Mouse (Mus musculus) kidney, embryonic 15.5 days (tissue): ENCODE data around the gene Rab3gap1. TPM values are rescaled to one million over a fixed set of nuclear protein-coding genes. Genes with fewer than 3 reads are reported as not detected.
A peak's percentile ranks its signal among the peaks of the same experiment; 100 is the strongest.

Source experiments
- ATAC-seq: fragments of 200-750 bp; cut with Nextera tagmentation; replicated peaks from 2 replicates; pipeline ENCODE4 v1.8.0; 2017; ENCODE audit warnings: moderate TSS enrichment; ENCODE audit not compliant: low FRiP score
- H3K27ac ChIP-seq: fragments of 300-500 bp; sonication (generic); 2 replicates; pipeline ENCODE4 v1.5.1; 2015; ENCODE audit warnings: mild to moderate bottlenecking, inconsistent platforms
- H3K27me3 ChIP-seq: fragments of 300-500 bp; sonication (generic); 2 replicates; pipeline ENCODE4 v1.6.1; 2015; ENCODE audit warnings: inconsistent platforms
- H3K36me3 ChIP-seq: fragments of 300-500 bp; sonication (generic); 2 replicates; pipeline ENCODE4 v1.6.1; 2015; ENCODE audit warnings: inconsistent platforms
- H3K4me1 ChIP-seq: fragments of 300-500 bp; sonication (generic); 2 replicates; pipeline ENCODE4 v1.6.1; 2015; ENCODE audit warnings: inconsistent platforms
- H3K4me2 ChIP-seq: fragments of 300-500 bp; sonication (generic); 2 replicates; pipeline ENCODE4 v1.6.1; 2015; ENCODE audit warnings: moderate library complexity, mild to moderate bottlenecking, inconsistent platforms
- H3K4me3 ChIP-seq: fragments of 300-500 bp; sonication (generic); replicated peaks from 2 replicates; pipeline ENCODE4 v1.5.1; 2015; ENCODE audit warnings: mild to moderate bottlenecking, inconsistent platforms
- H3K9ac ChIP-seq: fragments of 300-500 bp; sonication (generic); 2 replicates; pipeline ENCODE4 v1.6.1; 2015; ENCODE audit warnings: mild to moderate bottlenecking, inconsistent platforms
- H3K9me3 ChIP-seq: fragments of 300-500 bp; sonication (generic); replicated peaks from 2 replicates; pipeline ENCODE4 v1.6.1; 2016; ENCODE audit warnings: inconsistent platforms
- WGBS: fragments of 180-500 bp; shearing (Covaris S2); methylation state at CpG from one replicate; pipeline ENCODE4 v1.1.7; 2015; ENCODE audit warnings: mixed read lengths; 5-methylcytosine and 5-hydroxymethylcytosine counted together
- polyA plus RNA-seq: library from polyadenylated mRNA; unstranded; fragments of >200 nt; fragmentation: Nextera tagmentation; extraction: Ambion mirVana; gene quantifications from 2 replicates; pipeline ENCODE4 v1.2.1, GENCODE M21; 2015

The Rab3gap1 gene
- polyA plus RNA-seq, result 22.6 and 23.8 TPM in 2 replicates

DNA sequence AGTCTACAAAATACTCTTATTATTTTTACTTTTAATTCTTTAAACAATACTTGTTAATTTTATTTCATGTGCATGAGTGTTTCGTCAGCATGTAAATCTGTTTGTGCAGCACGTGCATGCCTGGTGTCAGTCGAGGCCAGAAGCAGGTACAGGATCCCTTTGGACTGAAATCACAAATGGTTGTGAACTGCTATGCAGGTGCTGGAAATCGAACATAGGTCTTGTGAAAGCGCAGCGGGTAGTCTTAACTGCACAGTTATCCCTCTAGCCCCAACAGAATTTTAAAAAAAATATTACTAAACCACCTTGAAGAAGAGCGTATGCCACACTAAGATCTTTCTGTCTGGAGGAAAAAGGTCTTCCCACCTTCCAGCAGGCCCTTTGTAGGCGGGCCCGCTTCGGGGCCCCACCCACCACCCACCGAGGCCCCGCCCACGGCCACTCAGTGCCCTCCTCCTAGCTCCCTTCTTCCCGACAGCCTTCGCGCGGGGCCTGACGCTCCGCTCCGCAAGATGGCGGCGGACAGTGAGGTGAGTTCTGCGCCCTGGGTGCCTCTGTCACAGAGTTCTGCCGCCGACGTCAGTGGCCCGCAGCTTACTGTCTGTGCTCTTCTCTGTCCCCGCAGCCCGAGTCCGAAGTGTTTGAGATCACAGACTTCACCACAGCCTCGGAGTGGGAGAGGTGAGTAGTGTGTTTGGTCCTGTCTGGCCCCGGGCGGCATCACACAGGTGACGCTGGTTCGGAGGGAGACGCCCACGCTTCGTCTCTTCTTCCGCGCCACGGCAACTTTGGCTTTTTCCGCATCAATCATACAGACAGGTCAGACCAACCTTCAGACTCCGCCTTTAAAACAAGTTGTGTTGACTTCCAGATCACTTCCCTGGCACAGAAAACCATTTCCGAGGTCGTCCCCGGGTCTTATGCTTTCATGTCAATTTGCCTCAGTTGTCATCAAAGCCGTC, at the start of gene Rab3gap1:
Gene Rab3gap1 (plus strand): TSS at position 474 of the 962 bp plus-strand sequence.
- Histone ChIP-seq H3K27ac (peak within 1 kb of the TSS; percentile 86), H3K27me3 (no peaks in the 10 kb centered on the region), H3K9ac (peak within 1 kb of the TSS; percentile 76), H3K4me2 (peak within 1 kb of the TSS; percentile 66), H3K36me3 (peaks cover 21% of the 10 kb centered on the region), H3K4me1 (peaks cover 4% of the 10 kb centered on the region; the same call in 1 of the 2 replicates), H3K9me3 (no peaks in the 10 kb centered on the region), H3K4me3 (peak within 1 kb of the TSS; percentile 83)
- peak; percentile 99 for ATAC-seq
- 11% methylated on average over 47 of the region's 47 CpGs for WGBS

GRCm38 (mm10) chr1:127827325-127827724, 41.2 kb upstream of the Rab3gap1 start:
- no peaks in the 10 kb centered on the region for H3K27me3 ChIP-seq
- no peaks in the 10 kb centered on the region for H3K9me3 ChIP-seq
- no peak for ATAC-seq
- WGBS, result 18% methylated on average over 2 of the region's 2 CpGs
- no peaks in the 10 kb centered on the region for H3K36me3 ChIP-seq
- no peak overlapping the region for H3K27ac ChIP-seq
- H3K4me2 ChIP-seq, result no peak overlapping the region
- H3K4me3 ChIP-seq, result no peak overlapping the region
- H3K4me1 ChIP-seq, result no peaks in the 10 kb centered on the region
- H3K9ac ChIP-seq, result no peak overlapping the region

DNA sequence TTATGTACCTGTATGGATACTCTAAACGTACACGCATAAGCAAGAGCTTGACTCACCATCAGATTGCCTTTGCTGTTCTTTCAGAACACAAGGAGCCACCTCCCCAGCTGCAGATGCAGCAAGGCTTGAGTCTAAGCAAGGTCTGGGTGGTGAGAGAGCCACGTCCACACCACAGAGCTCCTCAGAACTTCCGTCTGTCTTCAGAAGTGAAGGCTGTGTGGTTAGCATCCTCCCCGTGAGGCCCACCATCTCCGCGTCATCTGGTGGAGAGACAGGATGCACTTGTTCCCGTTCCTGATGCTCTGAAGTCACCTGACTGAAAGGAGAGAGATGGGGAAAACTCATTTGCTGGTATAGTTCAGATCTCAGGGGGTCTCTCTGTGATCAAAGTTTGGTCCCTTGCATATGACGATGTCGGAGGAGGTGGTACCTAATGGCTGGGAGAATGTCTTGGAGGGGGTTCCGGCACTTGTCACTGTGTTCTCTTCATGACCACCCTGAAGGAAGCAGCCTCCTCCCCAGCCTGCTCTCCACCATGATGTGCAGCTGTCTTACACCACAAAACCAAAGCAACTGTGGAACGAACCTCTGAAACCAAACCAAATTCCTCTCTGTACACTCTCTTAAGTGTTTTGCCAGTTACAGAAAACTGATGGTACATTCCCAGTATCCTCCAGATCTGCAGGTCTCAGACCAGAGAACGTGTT, 38.2 kb upstream of the Rab3gap1 start:
- Histone ChIP-seq H3K4me3 (no peak overlapping the region), H3K9me3 (no peaks in the 10 kb centered on the region), H3K36me3 (no peaks in the 10 kb centered on the region), H3K9ac (no peak overlapping the region), H3K4me2 (no peak overlapping the region), H3K27ac (no peak overlapping the region), H3K4me1 (no peaks in the 10 kb centered on the region), H3K27me3 (no peaks in the 10 kb centered on the region)
- ATAC-seq, result no peak
- 84% methylated on average over 13 of the region's 13 CpGs for WGBS

- no peak for ATAC-seq
- Histone ChIP-seq H3K9me3 (no peaks in the 10 kb centered on the region), H3K27ac (no peak overlapping the region), H3K4me3 (no peak overlapping the region), H3K27me3 (no peaks in the 10 kb centered on the region), H3K9ac (no peak overlapping the region), H3K36me3 (no peaks in the 10 kb centered on the region), H3K4me2 (no peak overlapping the region), H3K4me1 (no peaks in the 10 kb centered on the region)
- WGBS, result 39% methylated on average over 2 of the region's 2 CpGs
Measured at GRCm38 (mm10) chr1:127833714-127834113, 34.9 kb upstream of the Rab3gap1 start.

GRCm38 (mm10) chr1:127834202-127834601, 34.4 kb upstream of the Rab3gap1 start:
- Histone ChIP-seq H3K4me2 (no peak overlapping the region), H3K9me3 (no peaks in the 10 kb centered on the region), H3K36me3 (no peaks in the 10 kb centered on the region), H3K4me3 (no peak overlapping the region), H3K4me1 (no peaks in the 10 kb centered on the region), H3K9ac (no peak overlapping the region), H3K27me3 (no peaks in the 10 kb centered on the region), H3K27ac (no peak overlapping the region)
- no peak for ATAC-seq
- 73% methylated on average over 4 of the region's 4 CpGs for WGBS

DNA sequence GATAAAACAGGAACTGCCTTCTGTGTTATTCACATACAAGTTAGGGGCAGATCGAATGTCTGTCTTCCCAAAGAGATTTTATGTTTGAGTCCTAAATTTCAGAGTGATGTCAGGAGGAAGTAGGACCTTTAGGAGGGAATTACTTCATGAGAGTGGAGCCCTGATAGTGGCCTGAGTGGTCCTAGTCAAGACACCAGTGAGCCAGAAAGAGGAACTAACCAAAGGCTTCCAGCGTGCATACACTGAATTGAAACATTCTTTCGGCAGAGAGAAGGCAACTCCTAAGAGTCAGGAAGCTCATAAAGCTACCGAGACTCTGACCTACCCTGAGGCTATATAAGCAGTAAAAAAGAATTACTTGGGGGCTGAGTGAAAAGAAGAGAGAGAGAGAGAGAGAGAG, 32.0 kb upstream of the Rab3gap1 start:
- WGBS, result 31% methylated on average over 4 of the region's 4 CpGs
- H3K9me3 ChIP-seq, result no peaks in the 10 kb centered on the region
- no peak overlapping the region for H3K4me3 ChIP-seq
- ATAC-seq, result no peak
- H3K27ac ChIP-seq, result no peak overlapping the region
- H3K36me3 ChIP-seq, result no peaks in the 10 kb centered on the region
- H3K4me2 ChIP-seq, result no peak overlapping the region
- H3K27me3 ChIP-seq, result no peaks in the 10 kb centered on the region
- H3K9ac ChIP-seq, result no peak overlapping the region
- H3K4me1 ChIP-seq, result no peaks in the 10 kb centered on the region

DNA sequence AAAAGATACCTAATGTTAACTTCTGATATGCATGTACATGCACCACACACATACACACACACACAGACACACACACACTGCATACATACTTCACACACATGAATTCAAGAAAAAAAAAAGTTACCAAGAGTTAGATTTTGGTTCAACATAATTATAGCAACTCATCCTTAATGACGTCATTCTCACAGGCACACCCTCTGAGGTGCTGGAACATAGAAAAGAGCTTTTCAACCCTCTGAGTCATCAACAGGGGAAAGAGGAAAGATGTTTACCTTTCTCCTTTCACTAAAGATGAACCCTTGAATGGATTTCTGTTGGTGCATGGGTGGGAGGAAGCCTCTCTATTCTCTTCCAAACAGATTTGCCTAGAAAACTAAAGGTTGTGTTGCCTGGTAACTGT, 30.0 kb upstream of the Rab3gap1 start:
- Histone ChIP-seq H3K4me1 (no peaks in the 10 kb centered on the region), H3K36me3 (no peaks in the 10 kb centered on the region), H3K4me3 (no peak overlapping the region), H3K9ac (no peak overlapping the region), H3K4me2 (no peak overlapping the region), H3K27ac (no peak overlapping the region), H3K27me3 (no peaks in the 10 kb centered on the region), H3K9me3 (no peaks in the 10 kb centered on the region)
- no peak for ATAC-seq
- 77% methylated on average over 1 of the region's 1 CpGs for WGBS

GRCm38 (mm10) chr1:127845472-127845871, 23.1 kb upstream of the Rab3gap1 start:
- Histone ChIP-seq H3K27me3 (no peaks in the 10 kb centered on the region), H3K27ac (no peak overlapping the region), H3K4me1 (no peaks in the 10 kb centered on the region), H3K9me3 (no peaks in the 10 kb centered on the region), H3K36me3 (no peaks in the 10 kb centered on the region), H3K4me2 (no peak overlapping the region), H3K4me3 (no peak overlapping the region), H3K9ac (no peak overlapping the region)
- ATAC-seq, result no peak
- 88% methylated on average over 5 of the region's 5 CpGs for WGBS

- ATAC-seq, result no peak
- 62% methylated on average over 7 of the region's 7 CpGs for WGBS
- Histone ChIP-seq H3K9ac (no peak overlapping the region), H3K4me3 (no peak overlapping the region), H3K4me2 (no peak overlapping the region), H3K36me3 (no peaks in the 10 kb centered on the region), H3K27me3 (no peaks in the 10 kb centered on the region), H3K27ac (no peak overlapping the region), H3K4me1 (no peaks in the 10 kb centered on the region), H3K9me3 (0 out of 2 replicates have a peak, but pooled peaks cover 6% of the 10 kb centered on the region)
Measured at GRCm38 (mm10) chr1:127850075-127850610, 18.4 kb upstream of the Rab3gap1 start.

DNA sequence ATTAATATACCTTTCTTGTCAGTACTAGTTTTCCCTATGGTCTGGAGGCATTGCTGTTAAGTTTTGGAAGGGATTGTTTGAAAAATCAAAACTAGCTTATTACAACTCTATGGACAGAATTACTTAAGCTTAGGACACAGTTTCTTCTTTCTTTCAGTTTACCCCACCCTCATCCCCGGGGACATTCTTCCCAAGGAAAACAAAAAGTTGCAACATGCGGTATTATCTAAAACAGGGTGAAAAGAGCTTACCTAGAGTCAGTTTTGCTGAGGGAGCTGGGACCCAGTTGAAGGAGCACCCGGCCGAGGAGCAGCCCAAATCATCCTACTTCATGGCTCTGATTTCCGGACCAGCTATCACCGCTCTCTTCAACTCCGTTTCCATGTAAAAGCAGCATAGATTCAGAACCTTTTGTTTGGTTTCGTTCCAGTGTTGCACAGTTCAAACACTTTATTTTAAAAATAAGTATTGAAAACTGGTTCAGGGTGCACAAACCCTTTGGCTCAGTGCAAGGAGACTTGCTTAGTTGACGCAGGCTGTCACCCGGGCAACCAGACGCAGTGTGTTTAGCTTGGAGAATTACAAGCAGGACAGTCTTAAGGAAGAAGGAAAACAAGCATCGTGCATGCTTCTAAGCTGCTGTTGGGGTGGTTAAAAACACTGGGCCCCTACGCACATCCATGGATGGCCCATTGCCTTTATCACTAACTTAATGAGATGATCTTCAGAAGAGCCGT, 13.9 kb upstream of the Rab3gap1 start, which contains the start of gene Map3k19:
Gene Map3k19 (minus strand): TSS at position 546 of the 737 bp plus-strand sequence.
- H3K4me3 ChIP-seq, result no peak within 1 kb of the TSS
- no peak for ATAC-seq
- 0 out of 2 replicates have a peak, but pooled peaks cover 6% of the 10 kb centered on the region for H3K9me3 ChIP-seq
- no peak within 1 kb of the TSS for H3K9ac ChIP-seq
- WGBS, result 81% methylated on average over 14 of the region's 14 CpGs
- no peaks in the 10 kb centered on the region for H3K36me3 ChIP-seq
- H3K27me3 ChIP-seq, result no peaks in the 10 kb centered on the region
- H3K27ac ChIP-seq, result no peak within 1 kb of the TSS
- no peaks in the 10 kb centered on the region for H3K4me1 ChIP-seq
- no peak within 1 kb of the TSS for H3K4me2 ChIP-seq

- no peaks in the 10 kb centered on the region for H3K27me3 ChIP-seq
- H3K27ac ChIP-seq, result no peak overlapping the region
- H3K36me3 ChIP-seq, result no peaks in the 10 kb centered on the region
- H3K4me3 ChIP-seq, result no peak overlapping the region
- H3K9ac ChIP-seq, result no peak overlapping the region
- no peaks in the 10 kb centered on the region for H3K4me1 ChIP-seq
- no peaks in the 10 kb centered on the region for H3K9me3 ChIP-seq
- no peak for ATAC-seq
- 82% methylated on average over 9 of the region's 9 CpGs for WGBS
- no peak overlapping the region for H3K4me2 ChIP-seq
Measured at GRCm38 (mm10) chr1:127858945-127859648, 9.5 kb upstream of the Rab3gap1 start.
